9 mouse cellular contexts compared by ENCODE assay signal in the genomic region with DNA sequence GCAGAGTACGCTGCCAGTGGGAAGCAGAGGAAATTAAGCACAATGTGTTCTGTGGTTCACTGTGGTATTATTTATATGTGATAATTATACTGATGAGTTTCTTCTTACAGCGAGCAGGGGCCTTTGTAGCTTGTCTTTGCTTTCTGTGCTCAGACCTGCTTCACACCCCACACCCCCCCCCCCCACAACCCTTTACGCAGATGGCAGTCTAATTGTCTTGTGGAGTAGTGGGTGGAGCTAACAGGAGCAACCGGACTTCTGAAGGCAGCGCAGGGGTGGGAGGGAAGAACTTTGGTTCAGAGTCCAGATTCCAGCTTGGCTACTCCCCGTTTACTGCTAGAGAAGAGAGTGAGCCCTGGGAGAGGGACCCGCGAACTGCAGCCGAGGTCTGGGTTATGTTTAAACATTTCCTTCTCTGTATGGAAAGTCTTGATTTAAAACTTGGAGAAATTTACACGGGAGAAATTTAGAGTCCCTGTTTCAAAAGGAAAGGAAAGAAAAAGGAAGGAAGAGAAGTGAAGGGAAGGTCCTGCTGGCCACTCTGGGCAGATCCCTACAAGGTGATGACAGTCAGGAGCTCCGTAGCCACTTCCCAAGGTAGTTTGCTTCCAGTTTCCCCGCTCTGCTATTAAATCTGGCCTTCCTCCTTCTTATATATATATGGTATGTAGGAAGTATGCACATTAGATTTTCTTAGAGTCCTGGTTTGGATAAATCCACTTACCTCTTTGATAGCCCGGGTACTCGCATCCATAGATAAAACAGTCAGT. TPM values are rescaled to one million over a fixed set of nuclear protein-coding genes. Genes with fewer than 3 reads are reported as not detected.
A peak's percentile ranks its signal among the peaks of the same experiment; 100 is the strongest.
DNase-seq lines count a peak whose midpoint lies in the region; ATAC-seq lines count a peak whose summit lies in the region.
"Had no signal": no experiment of that assay in that cellular context is flagged by ENCODE, and none has a peak within 500 bp of the region (broad histone marks: within the 10 kb centered on the region; RNA-seq: fewer than 3 reads in every experiment).

No protein-coding gene starts in this region.

- no peak for DNase-seq in heart, adult 9 months (ENCODE audit: low spot score in 2 of 2)
- peak; percentile 77 for DNase-seq in kidney, postnatal 14 days
- DNase-seq in thymus, postnatal 0 days (ENCODE audit: low spot score) = no peak
- DNase-seq in natural killer cell, adult 2 months (ENCODE audit: low spot score in 2 of 2) = no peak
- DNase-seq: cerebellum, postnatal 14 days had no signal

- WGBS in heart, embryonic 11.5 days (ENCODE audit: insufficient replicate concordance) = 25% methylated on average over 14 of the region's 14 CpGs
- WGBS in forebrain, embryonic 13.5 days = 28% methylated on average over 14 of the region's 14 CpGs
- WGBS in midbrain, embryonic 15.5 days = 38% methylated on average over 14 of the region's 14 CpGs

- H3K4me3 ChIP-seq in heart, embryonic 11.5 days (ENCODE audit: low read depth, low read length) = peak overlapping the region; percentile 14; the same call in 1 of the 2 replicates
- H3K4me3 ChIP-seq in forebrain, embryonic 13.5 days = no peak overlapping the region
- H3K4me3 ChIP-seq in midbrain, embryonic 15.5 days = no peak overlapping the region

- ATAC-seq in heart, embryonic 11.5 days (replicated peaks; ENCODE audit: insufficient number of reproducible peaks, low FRiP score, low TSS enrichment) = no peak
- peak; percentile 74 for ATAC-seq in forebrain, embryonic 13.5 days
- ATAC-seq in midbrain, embryonic 15.5 days (replicated peaks) = no peak
- ATAC-seq in erythroblast, adult 5-6 weeks (replicated peaks; ENCODE audit: low FRiP score, poor library complexity, severe bottlenecking) = no peak

- H3K27ac ChIP-seq in heart, embryonic 11.5 days (ENCODE audit: low read depth, low read length) = peak overlapping the region; percentile 10; the same call in 1 of the 2 replicates
- peak overlapping the region; percentile 63; the same call in 1 of the 2 replicates for H3K27ac ChIP-seq in forebrain, embryonic 13.5 days
- no peak overlapping the region for H3K27ac ChIP-seq in midbrain, embryonic 15.5 days

- no peaks in the 10 kb centered on the region for H3K9me3 ChIP-seq in heart, embryonic 11.5 days (replicated peaks; ENCODE audit: control insufficient read depth, low read length)
- no peaks in the 10 kb centered on the region for H3K9me3 ChIP-seq in forebrain, embryonic 13.5 days (replicated peaks)
- no peaks in the 10 kb centered on the region for H3K9me3 ChIP-seq in midbrain, embryonic 15.5 days

- peaks cover 15% of the 10 kb centered on the region; the same call in 1 of the 2 replicates for H3K4me1 ChIP-seq in heart, embryonic 11.5 days (ENCODE audit: control insufficient read depth, insufficient read depth, low read length)
- H3K4me1 ChIP-seq in forebrain, embryonic 13.5 days = peaks cover 34% of the 10 kb centered on the region
- peaks cover 14% of the 10 kb centered on the region for H3K4me1 ChIP-seq in midbrain, embryonic 15.5 days

- H3K36me3 ChIP-seq in heart, embryonic 11.5 days (ENCODE audit: control insufficient read depth, insufficient read depth, low read length) = no peaks in the 10 kb centered on the region
- no peaks in the 10 kb centered on the region for H3K36me3 ChIP-seq in forebrain, embryonic 13.5 days (ENCODE audit: poor library complexity, severe bottlenecking)
- H3K36me3 ChIP-seq in midbrain, embryonic 15.5 days (replicated peaks) = no peaks in the 10 kb centered on the region

- H3K9ac ChIP-seq in heart, embryonic 11.5 days (ENCODE audit: low read depth, low read length) = peak overlapping the region; percentile 43
- H3K9ac ChIP-seq in forebrain, embryonic 13.5 days = peak overlapping the region; percentile 16; the same call in 1 of the 2 replicates
- H3K9ac ChIP-seq in midbrain, embryonic 15.5 days = no peak overlapping the region

- H3K27me3 ChIP-seq in heart, embryonic 11.5 days (ENCODE audit: control insufficient read depth, insufficient read depth, low read length) = no peaks in the 10 kb centered on the region
- no peaks in the 10 kb centered on the region for H3K27me3 ChIP-seq in forebrain, embryonic 13.5 days
- no peaks in the 10 kb centered on the region for H3K27me3 ChIP-seq in midbrain, embryonic 15.5 days (replicated peaks)

- peak overlapping the region; percentile 58 for H3K4me2 ChIP-seq in heart, embryonic 11.5 days
- peak overlapping the region; percentile 47 for H3K4me2 ChIP-seq in forebrain, embryonic 13.5 days
- peak overlapping the region; percentile 7; the same call in 1 of the 2 replicates for H3K4me2 ChIP-seq in midbrain, embryonic 15.5 days

RNA-seq across cellular contexts. Expression of a gene that starts 30.4 kb away (rescaled TPM):
- 62.5 and 68.7 TPM in 2 replicates for polyA plus RNA-seq in heart, embryonic 11.5 days (2014; fragmentation: Nextera tagmentation; extraction: Ambion mirVana)
- 5.9 and 6.0 TPM in 2 replicates for polyA plus RNA-seq in forebrain, embryonic 13.5 days (2015; fragmentation: Nextera tagmentation; extraction: Ambion mirVana)
- 5.0 TPM in 2 replicates for polyA plus RNA-seq in midbrain, embryonic 15.5 days (2015; fragmentation: Nextera tagmentation; extraction: Ambion mirVana)
- polyA plus RNA-seq in thymus, postnatal 0 days (2015; fragmentation: Nextera tagmentation; extraction: Ambion mirVana) = 8.3 and 9.4 TPM in 2 replicates
- 27.0 and 37.1 TPM in 2 replicates for total RNA-seq in erythroblast, adult 5-6 weeks (2015; ENCODE audit: low replicate concordance)
- total RNA-seq in erythroblast, adult 5-6 weeks (2017; ENCODE audit: low replicate concordance) = 18.7 and 24.3 TPM in 2 replicates

Comparison
In these comparisons a context has a peak if more than half of its experiments do, and no peak if none do; other contexts are left out.
1. H3K4me2 ChIP-seq: peak in every context shown above with its lines; median percentile 58 in heart, embryonic 11.5 days; 47 in forebrain, embryonic 13.5 days; 7 in midbrain, embryonic 15.5 days.